ENCODE assay signal across 16 mouse cellular contexts in genomic region chr5:107080986-107081624, GRCm38 (mm10).
DNase-seq lines count a peak whose midpoint lies in the region; ATAC-seq and TF ChIP-seq lines count a peak whose summit lies in the region.
"Had no signal": no experiment of that assay in that cellular context is flagged by ENCODE, and none has a peak within 500 bp of the region (broad histone marks: within the 10 kb centered on the region; RNA-seq: fewer than 3 reads in every experiment).

No protein-coding gene starts in this region.

- no peak overlapping the region for H3K4me3 ChIP-seq in heart, embryonic 12.5 days
- no peak overlapping the region for H3K4me3 ChIP-seq in kidney, embryonic 14.5 days (ENCODE audit: low read length)
- no peak overlapping the region for H3K4me3 ChIP-seq in lung, embryonic 14.5 days (ENCODE audit: low read depth, low read length)
- H3K4me3 ChIP-seq: embryonic facial prominence, embryonic 15.5 days; myocyte had no signal

- intact Hi-C loops in heart, postnatal 14 days (cut with DNase I), result no loop called here

- no peaks in the 10 kb centered on the region for H3K9me3 ChIP-seq in heart, embryonic 12.5 days (replicated peaks)
- no peaks in the 10 kb centered on the region for H3K9me3 ChIP-seq in kidney, embryonic 14.5 days (ENCODE audit: control insufficient read depth, low read length)
- H3K9me3 ChIP-seq in lung, embryonic 14.5 days (ENCODE audit: low read depth, low read length), result no peaks in the 10 kb centered on the region
- H3K9me3 ChIP-seq: embryonic facial prominence, embryonic 15.5 days had no signal

- no peak for TF ChIP-seq CTCF in lung, embryonic 14.5 days (IDR thresholded peaks at IDR 0.05; ENCODE audit: low read depth)

- H3K9ac ChIP-seq in heart, embryonic 12.5 days, result no peak overlapping the region
- H3K9ac ChIP-seq in kidney, embryonic 14.5 days (ENCODE audit: low read depth, low read length), result no peak overlapping the region
- no peak overlapping the region for H3K9ac ChIP-seq in lung, embryonic 14.5 days
- H3K9ac ChIP-seq: embryonic facial prominence, embryonic 15.5 days had no signal

- no peak for DNase-seq in heart, postnatal 14 days
- no peak for DNase-seq in kidney, postnatal 10 days
- DNase-seq in lung, embryonic 14.5 days, result peak; percentile 27
- no peak for DNase-seq in lung, postnatal 14 days
- peak; percentile 12 for DNase-seq in yolk sac, embryonic 10.5 days (ENCODE audit: low spot score)
- DNase-seq: cerebellum, adult 18-20 months; cerebellum, postnatal 25 days; embryo, embryonic 11 days; kidney, adult 11 months; layer of hippocampus, postnatal 36 days; midbrain, embryonic 14.5 days; thymus, postnatal 25 days had no signal

- H3K4me2 ChIP-seq in heart, embryonic 12.5 days, result no peak overlapping the region
- no peak overlapping the region for H3K4me2 ChIP-seq in kidney, embryonic 14.5 days (replicated peaks; ENCODE audit: low read depth, low read length)
- no peak overlapping the region for H3K4me2 ChIP-seq in lung, embryonic 14.5 days
- H3K4me2 ChIP-seq: embryonic facial prominence, embryonic 15.5 days had no signal

- H3K36me3 ChIP-seq in heart, embryonic 12.5 days, result no peaks in the 10 kb centered on the region
- H3K36me3 ChIP-seq in kidney, embryonic 14.5 days (ENCODE audit: control insufficient read depth, insufficient read depth, low read length), result no peaks in the 10 kb centered on the region
- H3K36me3 ChIP-seq in lung, embryonic 14.5 days (ENCODE audit: insufficient read depth), result no peaks in the 10 kb centered on the region
- H3K36me3 ChIP-seq: embryonic facial prominence, embryonic 15.5 days had no signal

- no peaks in the 10 kb centered on the region for H3K27me3 ChIP-seq in heart, embryonic 12.5 days (replicated peaks)
- H3K27me3 ChIP-seq in kidney, embryonic 14.5 days (ENCODE audit: control insufficient read depth, insufficient read depth, low read length), result no peaks in the 10 kb centered on the region
- no peaks in the 10 kb centered on the region for H3K27me3 ChIP-seq in lung, embryonic 14.5 days (ENCODE audit: insufficient read depth, low read length)
- H3K27me3 ChIP-seq: embryonic facial prominence, embryonic 15.5 days had no signal

- H3K27ac ChIP-seq in heart, embryonic 12.5 days (ENCODE audit: poor library complexity, severe bottlenecking), result 0 out of 2 replicates have a peak overlapping the region, but pooled peaks have one; percentile 69
- peak overlapping the region; percentile 32; the same call in 1 of the 2 replicates for H3K27ac ChIP-seq in kidney, embryonic 14.5 days (ENCODE audit: low read depth, low read length)
- peak overlapping the region; percentile 30; the same call in 1 of the 2 replicates for H3K27ac ChIP-seq in lung, embryonic 14.5 days (ENCODE audit: low read depth)
- H3K27ac ChIP-seq: embryonic facial prominence, embryonic 15.5 days had no signal

- peaks cover 25% of the 10 kb centered on the region for H3K4me1 ChIP-seq in heart, embryonic 12.5 days (replicated peaks)
- H3K4me1 ChIP-seq in kidney, embryonic 14.5 days (ENCODE audit: control insufficient read depth, insufficient read depth, low read length), result peaks cover 30% of the 10 kb centered on the region
- peaks cover 32% of the 10 kb centered on the region for H3K4me1 ChIP-seq in lung, embryonic 14.5 days (ENCODE audit: insufficient read depth)

- WGBS in heart, embryonic 12.5 days, result 41% methylated on average over 12 of the region's 12 CpGs
- 47% methylated on average over 12 of the region's 12 CpGs for WGBS in kidney, embryonic 14.5 days
- 57% methylated on average over 12 of the region's 12 CpGs for WGBS in lung, embryonic 14.5 days

- peak; percentile 79 for ATAC-seq in heart, embryonic 12.5 days (ENCODE audit: insufficient number of reproducible peaks, low FRiP score)
- no peak for ATAC-seq in kidney, embryonic 14.5 days (ENCODE audit: low FRiP score, low TSS enrichment)
- no peak for ATAC-seq in lung, embryonic 14.5 days (ENCODE audit: insufficient read depth)

Comparison
In these comparisons a context has a peak if more than half of its experiments do, and no peak if none do; other contexts are left out.
1. DNase-seq: peak in lung, embryonic 14.5 days (single experiment) and yolk sac, embryonic 10.5 days (single experiment); none in heart, postnatal 14 days (0 of 2), kidney, postnatal 10 days (single experiment) and lung, postnatal 14 days (single experiment).
2. Peak in every context shown above with its lines, with median percentiles within 50 percentile points of each other: H3K27ac ChIP-seq.